Mouse (Mus musculus): ENCODE data around the gene Reg4.

DNA sequence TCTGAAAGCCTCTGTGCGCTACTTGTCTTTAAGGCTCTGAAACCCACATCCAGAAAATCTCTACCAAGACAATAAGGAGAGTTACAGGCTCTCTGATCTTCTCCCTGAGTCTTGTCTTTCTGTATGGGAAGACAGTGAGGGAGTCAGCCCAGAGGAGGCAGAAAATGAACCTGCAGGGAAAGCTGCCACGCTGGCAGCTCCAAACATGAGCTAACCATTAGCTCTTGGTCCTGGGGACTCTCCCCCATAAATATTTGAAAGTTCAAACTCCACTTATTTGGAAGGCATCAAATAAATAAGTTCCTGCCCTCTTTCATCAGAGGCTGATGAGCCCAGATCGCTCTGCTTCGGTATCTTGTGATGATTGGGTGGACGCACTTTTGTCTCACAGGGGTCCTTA, 61.2 kb downstream of the Reg4 start:
- TF ChIP-seq GATA1 (IDR thresholded peaks at IDR 0.05; ENCODE audit: borderline replicate concordance, low read length) (no peak), FLI1 (IDR thresholded peaks at IDR 0.05; ENCODE audit: low read length) (no peak)
